Mouse (Mus musculus): Measurements from ENCODE around the gene Plcg1.

DNA sequence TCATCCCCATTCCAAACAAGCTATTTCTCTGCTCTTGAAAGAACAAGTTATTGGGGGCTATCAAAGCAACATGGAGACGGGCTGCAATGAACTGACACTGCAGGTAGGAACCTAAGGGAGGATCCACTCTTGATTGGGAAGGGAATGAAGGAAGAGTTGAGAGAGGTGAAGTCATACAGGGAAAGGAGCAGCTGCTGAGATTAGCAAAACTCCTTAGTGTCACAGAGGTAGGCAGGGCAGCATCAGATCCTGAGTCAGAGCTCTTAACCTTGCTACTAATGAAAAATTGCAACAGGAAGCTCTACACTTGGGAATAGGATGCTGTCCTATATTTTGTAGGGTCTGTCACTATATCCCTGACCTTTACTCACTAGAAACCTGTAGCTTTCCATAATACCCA lies 69.9 kb downstream of the Plcg1 start:
- no peak for TF ChIP-seq GATA1 (IDR thresholded peaks at IDR 0.05; ENCODE audit: low read length)
- no peak for TF ChIP-seq TAL1 (IDR thresholded peaks at IDR 0.05; ENCODE audit: low read length)
